9 mouse cellular contexts compared by ENCODE assay signal in the genomic region with DNA sequence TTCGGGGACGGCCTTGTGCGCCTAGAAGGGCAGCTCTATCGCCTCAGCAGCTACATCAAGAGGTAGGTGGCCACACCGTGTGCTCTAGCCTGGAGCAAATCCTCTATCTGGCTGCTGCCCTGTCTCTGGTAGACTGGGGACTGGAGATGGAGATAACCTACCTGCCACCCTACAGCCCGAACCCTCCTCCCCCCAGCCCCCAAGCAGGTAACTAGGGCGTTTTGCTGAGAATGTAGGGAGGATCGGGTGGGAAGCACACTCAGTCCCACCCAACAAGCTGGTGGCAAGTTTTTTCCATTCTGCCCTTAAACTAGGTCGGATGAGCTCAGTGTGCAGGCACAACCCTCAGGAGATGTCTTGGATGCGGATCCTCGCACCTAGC. TPM values are rescaled to one million over a fixed set of nuclear protein-coding genes. Genes with fewer than 3 reads are reported as not detected.
DNase-seq lines count a peak whose midpoint lies in the region; ATAC-seq and TF ChIP-seq lines count a peak whose summit lies in the region.
"Had no signal": no experiment of that assay in that cellular context is flagged by ENCODE, and none has a peak within 500 bp of the region (broad histone marks: within the 10 kb centered on the region; RNA-seq: fewer than 3 reads in every experiment).

No protein-coding gene starts in this region.

- peak overlapping the region; percentile 44 for H3K4me3 ChIP-seq in embryonic fibroblast, embryonic 13.5 days (ENCODE audit: insufficient read depth, low read length)
- peak overlapping the region; percentile 29 for H3K4me3 ChIP-seq in hindbrain, postnatal 0 days (ENCODE audit: low read length)
- peak overlapping the region; percentile 23; the same call in 1 of the 2 replicates for H3K4me3 ChIP-seq in midbrain, embryonic 16.5 days (ENCODE audit: low read depth, low read length)

- no peaks in the 10 kb centered on the region for H3K36me3 ChIP-seq in hindbrain, postnatal 0 days (ENCODE audit: insufficient read depth, low read length)
- no peaks in the 10 kb centered on the region for H3K36me3 ChIP-seq in midbrain, embryonic 16.5 days (ENCODE audit: control insufficient read depth, insufficient read depth, low read length)

- H3K27ac ChIP-seq in embryonic fibroblast, embryonic 13.5 days (ENCODE audit: insufficient read depth, low read length), result 0 out of 2 replicates have a peak overlapping the region, but pooled peaks have one; percentile 15
- peak overlapping the region; percentile 82 for H3K27ac ChIP-seq in hindbrain, postnatal 0 days
- peak overlapping the region; percentile 48 for H3K27ac ChIP-seq in midbrain, embryonic 16.5 days (ENCODE audit: low read length)
- H3K27ac ChIP-seq: macrophage had no signal

- WGBS in hindbrain, postnatal 0 days, result 29% methylated on average over 11 of the region's 11 CpGs
- 36% methylated on average over 11 of the region's 11 CpGs for WGBS in midbrain, embryonic 16.5 days

- no peaks in the 10 kb centered on the region for H3K9me3 ChIP-seq in hindbrain, postnatal 0 days (ENCODE audit: low read length)
- no peaks in the 10 kb centered on the region for H3K9me3 ChIP-seq in midbrain, embryonic 16.5 days (replicated peaks; ENCODE audit: control insufficient read depth, low read length, poor library complexity, severe bottlenecking)

- TF ChIP-seq CTCF in embryonic fibroblast, embryonic 13.5 days (IDR thresholded peaks at IDR 0.05; ENCODE audit: borderline replicate concordance, insufficient read depth, low read length), result no peak
- no peak for TF ChIP-seq CTCF in hindbrain, postnatal 0 days (IDR thresholded peaks at IDR 0.05; ENCODE audit: low read depth)

- DNase-seq in left cerebral cortex, adult 18-20 months (ENCODE audit: low spot score in 2 of 2), result peak; percentile 25 to 32
- no peak for DNase-seq in left cerebral cortex, postnatal 4 days
- DNase-seq in hindbrain, postnatal 0 days (ENCODE audit: low spot score), result no peak
- DNase-seq in gastrocnemius, postnatal 10 days, result no peak
- no peak for DNase-seq in embryo, embryonic 10 days (ENCODE audit: low spot score)

- peak overlapping the region; percentile 40; the same call in 1 of the 2 replicates for H3K9ac ChIP-seq in hindbrain, postnatal 0 days (replicated peaks; ENCODE audit: low read length)
- peak overlapping the region; percentile 53 for H3K9ac ChIP-seq in midbrain, embryonic 16.5 days (ENCODE audit: low read depth, low read length)

- H3K4me1 ChIP-seq in embryonic fibroblast, embryonic 13.5 days (ENCODE audit: control insufficient read depth, insufficient read depth, low read length), result peaks cover 7% of the 10 kb centered on the region
- H3K4me1 ChIP-seq in hindbrain, postnatal 0 days (ENCODE audit: insufficient read depth, low read length), result peaks cover 15% of the 10 kb centered on the region
- H3K4me1 ChIP-seq in midbrain, embryonic 16.5 days (ENCODE audit: control insufficient read depth, insufficient read depth, low read length), result peaks cover 18% of the 10 kb centered on the region

- TF ChIP-seq POLR2A in embryonic fibroblast, embryonic 13.5 days (IDR thresholded peaks at IDR 0.05; ENCODE audit: low read depth, low read length), result no peak

- H3K4me2 ChIP-seq in hindbrain, postnatal 0 days (ENCODE audit: low read depth, low read length), result peak overlapping the region; percentile 56
- peak overlapping the region; percentile 48 for H3K4me2 ChIP-seq in midbrain, embryonic 16.5 days (ENCODE audit: low read length)

- intact Hi-C loops in left cerebral cortex, postnatal 4 days (cut with DNase I), result no loop called here

- ATAC-seq in hindbrain, postnatal 0 days, result peak; percentile 22
- peak; percentile 34 for ATAC-seq in midbrain, embryonic 16.5 days
- no peak for ATAC-seq in monocyte, adult 5-6 weeks (replicated peaks; ENCODE audit: insufficient number of reproducible peaks, low FRiP score, low TSS enrichment, poor library complexity, severe bottlenecking)

- H3K27me3 ChIP-seq in hindbrain, postnatal 0 days (ENCODE audit: insufficient read depth, low read length), result no peaks in the 10 kb centered on the region
- H3K27me3 ChIP-seq in midbrain, embryonic 16.5 days (ENCODE audit: control insufficient read depth, insufficient read depth, low read depth, low read length), result peaks cover 3% of the 10 kb centered on the region; the same call in 1 of the 2 replicates

RNA-seq across cellular contexts. Expression of a gene that starts 0.6 kb away (rescaled TPM):
- 10 to 100 TPM; 18.6 to 23.0 TPM for total RNA-seq in left cerebral cortex, adult 18-20 months (2021)
- total RNA-seq in left cerebral cortex, postnatal 4 days (2021), result 1 to 10 TPM; 1.2 to 1.4 TPM
- polyA plus RNA-seq in embryonic fibroblast, embryonic 13.5 days (2011; ENCODE audit: insufficient read length, low read depth, missing spikeins), result 70.2 and 77.2 TPM in 2 replicates
- 9.3 and 11.3 TPM in 2 replicates for total RNA-seq in hindbrain, postnatal 0 days (2014; rRNA removed)
- polyA plus RNA-seq in hindbrain, postnatal 0 days (2015; fragmentation: Nextera tagmentation; extraction: Ambion mirVana), result 8.3 and 9.1 TPM in 2 replicates
- polyA plus RNA-seq in midbrain, embryonic 16.5 days (2015; fragmentation: Nextera tagmentation; extraction: Ambion mirVana), result 2.0 and 2.8 TPM in 2 replicates
- 10 to 100 TPM; 19.6 to 21.6 TPM for total RNA-seq in gastrocnemius, postnatal 10 days (2021)
- not detected in 3 replicates for total RNA-seq in monocyte, adult 5-6 weeks (2017)
- polyA plus RNA-seq: macrophage had no signal

RNA-seq across cellular contexts. Expression of a gene that starts 27.3 kb away (rescaled TPM):
- under 1 TPM in 1 of 2 experiments, not detected in 1; 0.54 TPM for total RNA-seq in left cerebral cortex, adult 18-20 months (2021)
- total RNA-seq in left cerebral cortex, postnatal 4 days (2021), result 1 to 10 TPM in 1 of 2 experiments, under 1 TPM in 1; 0.56 to 1.3 TPM
- 1.6 TPM in 1 of 2 replicates, not detected in the other for polyA plus RNA-seq in embryonic fibroblast, embryonic 13.5 days (2011; ENCODE audit: insufficient read length, low read depth, missing spikeins)
- 0.31 and 0.50 TPM in 2 replicates for total RNA-seq in hindbrain, postnatal 0 days (2014; rRNA removed)
- polyA plus RNA-seq in hindbrain, postnatal 0 days (2015; fragmentation: Nextera tagmentation; extraction: Ambion mirVana), result 1.0 and 1.6 TPM in 2 replicates
- polyA plus RNA-seq in midbrain, embryonic 16.5 days (2015; fragmentation: Nextera tagmentation; extraction: Ambion mirVana), result 1.6 and 2.0 TPM in 2 replicates
- under 1 TPM in 1 of 2 experiments, not detected in 1; 0.27 TPM for total RNA-seq in gastrocnemius, postnatal 10 days (2021)
- total RNA-seq in monocyte, adult 5-6 weeks (2017), result not detected in 3 replicates
- polyA plus RNA-seq: macrophage had no signal

Comparison
In these comparisons a context has a peak if more than half of its experiments do, and no peak if none do; other contexts are left out.
1. DNase-seq: peak in left cerebral cortex, adult 18-20 months (2 of 2); none in left cerebral cortex, postnatal 4 days (single experiment), hindbrain, postnatal 0 days (single experiment), gastrocnemius, postnatal 10 days (single experiment) and embryo, embryonic 10 days (single experiment).
2. H3K27ac ChIP-seq: peak in every context shown above with its lines; median percentile 82 in hindbrain, postnatal 0 days; 48 in midbrain, embryonic 16.5 days; 15 in embryonic fibroblast, embryonic 13.5 days.
3. Peak in every context shown above with its lines, with median percentiles within 50 percentile points of each other: H3K4me3 ChIP-seq.